Mouse (Mus musculus) small intestine, adult 2 months (tissue): ENCODE data around the gene Usp46. TPM values are rescaled to one million over a fixed set of nuclear protein-coding genes. Genes with fewer than 3 reads are reported as not detected.
"Not testable (repeated sequence)": the region's sequence is repeated elsewhere in the genome, so short reads cannot be mapped to it uniquely, and the experiment has no call there.

ENCODE experiments used
- H3K27ac ChIP-seq: fragments of 200-500 bp; 2 replicates; pipeline ENCODE4 v1.5.1; 2012; ENCODE audit warnings: low read depth, low read length, control low read depth, inconsistent platforms; ENCODE audit not compliant: insufficient read depth
- H3K27me3 ChIP-seq: fragments of 200-500 bp; 2 replicates; pipeline ENCODE4 v1.6.1; 2012; ENCODE audit warnings: mild to moderate bottlenecking, moderate library complexity, low read length, inconsistent platforms; ENCODE audit not compliant: control insufficient read depth, insufficient read depth
- H3K36me3 ChIP-seq: fragments of 200-500 bp; 2 replicates; pipeline ENCODE4 v1.6.1; 2012; ENCODE audit warnings: mild to moderate bottlenecking, low read length, control low read depth, inconsistent platforms; ENCODE audit not compliant: control insufficient read depth, insufficient read depth
- H3K4me1 ChIP-seq: fragments of 200-500 bp; 2 replicates; pipeline ENCODE4 v1.6.1; 2012; ENCODE audit warnings: low read length, inconsistent platforms, mixed read lengths; ENCODE audit not compliant: control insufficient read depth, insufficient read depth, insufficient read length
- H3K4me3 ChIP-seq: fragments of 200-500 bp; 2 replicates; pipeline ENCODE4 v1.5.1; 2012; ENCODE audit warnings: low read depth, mild to moderate bottlenecking, control low read depth, inconsistent platforms, low read length, moderate library complexity
- CTCF ChIP-seq: fragments of 200-500 bp; IDR thresholded peaks from 2 replicates; pipeline ENCODE4 v1.5.1; 2012; ENCODE audit warnings: low read depth, mild to moderate bottlenecking, control low read depth, inconsistent platforms, low read length, moderate library complexity, mixed read lengths; ENCODE audit not compliant: insufficient replicate concordance, insufficient read length; ENCODE audit errors: extremely low read depth
- POLR2A ChIP-seq: fragments of 200-500 bp; IDR thresholded peaks from 2 replicates; pipeline ENCODE4 v1.6.1; 2012; ENCODE audit warnings: low read depth, mild to moderate bottlenecking, control low read depth, inconsistent platforms, low read length, moderate library complexity
- WGBS: fragments of 180-500 bp; shearing (Covaris S2); methylation state at CpG from one replicate; pipeline ENCODE4 v1.1.7; 2018; 5-methylcytosine and 5-hydroxymethylcytosine counted together
- polyA plus RNA-seq: library from polyadenylated mRNA; depleted of rRNA; stranded (reverse); fragments of >200 nt; gene quantifications from 2 replicates; pipeline ENCODE4 v1.2.3, GENCODE M21; 2012

Usp46 gene
- polyA plus RNA-seq, 1 experiment, result 0.96 TPM

DNA sequence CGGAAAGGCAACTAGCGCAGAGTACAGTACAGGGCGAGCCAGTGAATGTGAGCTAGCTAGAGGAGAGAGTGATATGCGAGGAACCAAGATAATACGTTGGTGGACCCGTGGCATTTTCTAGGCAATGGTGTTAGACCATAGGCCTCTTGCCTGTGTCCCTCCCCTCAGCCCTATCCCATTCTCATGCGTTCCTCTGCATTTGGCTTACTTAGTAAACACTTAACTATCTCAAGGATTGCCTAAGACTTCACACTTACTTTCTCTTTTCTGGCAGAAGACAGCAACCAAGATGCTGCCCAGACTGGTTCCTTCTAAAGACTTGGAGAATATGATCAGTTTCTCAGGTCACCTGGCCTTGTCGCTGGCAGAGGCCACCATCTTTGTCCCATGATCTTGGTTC, 98.9 kb downstream of the Usp46 start:
- TF ChIP-seq POLR2A (no peak), CTCF (no peak)
- 82% methylated on average over 8 of the region's 8 CpGs for WGBS
- Histone ChIP-seq H3K27ac (no peak overlapping the region), H3K36me3 (no peaks in the 10 kb centered on the region), H3K4me1 (no peaks in the 10 kb centered on the region), H3K27me3 (no peaks in the 10 kb centered on the region), H3K4me3 (no peak overlapping the region)

DNA sequence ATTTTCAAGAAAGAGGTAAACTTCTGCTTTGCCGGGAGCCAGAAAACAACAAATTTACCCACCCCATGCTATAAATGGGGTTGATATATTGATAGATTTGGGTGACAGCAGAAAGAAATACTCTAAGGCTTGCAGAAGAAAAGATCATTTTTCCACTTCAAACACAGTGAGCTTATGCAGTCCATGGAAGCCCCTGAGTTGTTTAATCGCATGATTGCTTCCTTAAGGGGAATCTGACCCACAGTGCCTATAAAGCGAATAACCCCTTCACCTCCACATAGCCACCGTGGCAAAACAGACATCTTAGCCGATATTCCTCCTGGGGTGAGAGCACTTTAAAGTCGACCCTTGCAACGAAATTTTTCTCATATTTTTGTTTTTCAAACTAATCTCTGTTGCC, 108.5 kb downstream of the Usp46 start:
- no peak overlapping the region for H3K27ac ChIP-seq
- no peaks in the 10 kb centered on the region for H3K36me3 ChIP-seq
- no peaks in the 10 kb centered on the region for H3K27me3 ChIP-seq
- H3K4me1 ChIP-seq, result no peaks in the 10 kb centered on the region
- 80% methylated on average over 7 of the region's 7 CpGs for WGBS
- no peak for TF ChIP-seq POLR2A
- no peak for TF ChIP-seq CTCF
- H3K4me3 ChIP-seq, result no peak overlapping the region

DNA sequence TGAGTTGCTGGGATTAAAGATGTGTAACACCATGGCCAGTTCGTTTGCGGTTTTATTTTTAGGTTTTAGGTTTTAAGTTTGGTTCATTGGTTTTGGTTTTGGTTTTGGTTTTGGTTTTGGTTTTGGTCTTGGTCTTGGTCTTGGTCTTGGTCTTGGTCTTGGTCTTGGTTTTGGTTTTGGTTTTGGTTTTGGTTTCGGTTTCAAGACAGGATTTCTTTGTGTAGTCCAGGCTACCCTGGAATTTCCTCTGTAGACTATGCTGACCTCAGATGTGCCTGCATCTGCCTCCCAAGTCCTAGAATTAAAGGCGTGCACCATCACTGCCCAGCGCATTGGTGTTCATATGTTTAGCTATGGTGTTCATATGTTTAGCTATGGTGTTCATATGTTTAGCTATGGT, 109.6 kb downstream of the Usp46 start:
- H3K4me1 ChIP-seq, H3K4me3 ChIP-seq, H3K27me3 ChIP-seq, H3K27ac ChIP-seq, H3K36me3 ChIP-seq: not testable (repeated sequence)
- 91% methylated on average over 5 of the region's 5 CpGs for WGBS

DNA sequence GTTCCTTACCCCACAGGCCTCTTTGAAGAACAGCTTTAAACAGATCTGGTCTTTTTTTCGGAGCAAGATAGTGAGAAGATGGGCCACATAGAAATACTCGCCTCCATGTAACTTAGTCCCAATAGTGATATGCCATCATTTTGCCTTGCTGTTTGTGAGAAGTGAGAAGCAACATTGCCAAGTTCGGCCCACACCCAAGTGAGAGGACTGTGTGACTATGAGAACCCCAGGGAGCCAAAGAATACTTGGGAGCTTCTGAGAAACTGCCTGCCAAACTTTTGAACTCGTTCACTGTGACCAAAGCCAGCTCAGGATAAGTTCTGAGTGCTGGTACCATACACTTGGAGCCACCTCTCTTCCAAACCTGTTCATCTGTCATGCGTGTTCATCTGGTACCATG, 110.1 kb downstream of the Usp46 start:
- no peak overlapping the region for H3K27ac ChIP-seq
- no peaks in the 10 kb centered on the region; the same call in 1 of the 2 replicates for H3K27me3 ChIP-seq
- H3K4me3 ChIP-seq, result no peak overlapping the region
- no peak for TF ChIP-seq CTCF
- no peak for TF ChIP-seq POLR2A
- H3K36me3 ChIP-seq, result no peaks in the 10 kb centered on the region
- WGBS, result 94% methylated on average over 5 of the region's 5 CpGs
- no peaks in the 10 kb centered on the region for H3K4me1 ChIP-seq

DNA sequence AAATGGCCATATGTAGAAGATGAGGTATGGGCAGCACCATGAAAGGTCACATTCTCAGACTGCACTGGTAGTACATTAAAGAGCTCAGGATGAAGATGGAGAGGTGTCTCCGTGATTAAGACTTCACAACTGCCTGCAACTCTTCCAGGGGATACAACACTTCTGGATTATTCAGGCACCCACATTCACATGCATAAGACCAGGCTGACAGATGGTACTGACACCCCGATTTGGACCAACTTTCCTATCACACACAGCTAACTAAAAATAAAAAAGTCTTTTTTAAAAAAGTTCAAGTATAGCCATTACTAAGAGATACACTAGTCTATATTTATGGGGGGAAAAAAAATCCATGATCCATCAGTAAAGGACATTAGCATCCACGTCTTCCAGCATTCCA, 112.5 kb downstream of the Usp46 start:
- Histone ChIP-seq H3K4me1 (no peaks in the 10 kb centered on the region), H3K36me3 (no peaks in the 10 kb centered on the region), H3K27me3 (no peaks in the 10 kb centered on the region; the same call in 1 of the 2 replicates), H3K27ac (no peak overlapping the region), H3K4me3 (no peak overlapping the region)
- 86% methylated on average over 3 of the region's 3 CpGs for WGBS
- TF ChIP-seq CTCF, result no peak
- TF ChIP-seq POLR2A, result no peak

DNA sequence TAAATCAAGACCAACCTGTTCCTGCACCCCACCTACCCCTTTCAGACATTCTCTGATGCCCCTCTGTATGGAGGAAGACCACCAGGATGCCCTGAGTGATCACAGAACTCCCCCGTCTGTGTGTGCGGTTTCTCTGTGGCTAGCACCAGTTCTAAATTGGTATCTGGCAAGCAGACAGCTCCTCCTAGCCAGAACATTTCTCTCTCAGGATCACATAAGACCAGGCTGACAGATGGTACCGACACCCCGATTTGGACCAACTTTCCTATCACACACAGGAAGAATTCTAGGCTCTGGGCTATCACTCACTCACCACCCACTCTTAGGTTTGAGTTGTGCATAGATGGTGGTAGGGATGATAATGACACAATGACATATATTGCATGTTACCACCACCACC, 113.2 kb downstream of the Usp46 start:
- no peaks in the 10 kb centered on the region for H3K36me3 ChIP-seq
- 93% methylated on average over 4 of the region's 4 CpGs for WGBS
- TF ChIP-seq POLR2A (no peak), CTCF (no peak)
- H3K4me1 ChIP-seq, result no peaks in the 10 kb centered on the region
- H3K27ac ChIP-seq, result no peak overlapping the region
- no peaks in the 10 kb centered on the region; the same call in 1 of the 2 replicates for H3K27me3 ChIP-seq
- no peak overlapping the region for H3K4me3 ChIP-seq

DNA sequence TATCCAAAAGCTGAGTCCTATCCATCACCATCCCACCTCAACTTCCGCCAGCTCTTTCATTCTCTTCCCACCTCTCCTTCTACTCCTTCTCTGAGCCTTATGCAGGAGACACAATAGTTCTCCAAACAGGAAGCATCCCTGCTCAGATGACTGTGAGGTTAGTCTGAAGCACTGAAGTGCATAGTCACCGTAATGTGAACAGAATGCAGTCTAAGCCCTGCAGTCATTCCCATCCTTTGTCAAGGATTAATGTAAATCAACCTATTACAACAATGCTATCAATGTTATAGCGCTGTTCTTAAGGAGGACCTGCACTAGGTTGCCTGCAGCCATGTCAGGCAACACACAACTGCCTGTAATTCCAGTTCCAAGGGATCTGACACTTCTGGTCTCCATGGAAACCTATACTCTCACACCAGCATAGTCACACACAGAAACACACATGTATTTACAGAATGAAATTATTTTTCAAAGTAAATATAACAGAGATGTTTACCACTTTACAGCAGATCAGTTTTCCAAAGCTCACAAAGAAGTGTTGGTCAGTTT, 115.1 kb downstream of the Usp46 start:
- Histone ChIP-seq H3K4me1 (no peaks in the 10 kb centered on the region), H3K4me3 (no peak overlapping the region), H3K36me3 (no peaks in the 10 kb centered on the region), H3K27me3 (no peaks in the 10 kb centered on the region; the same call in 1 of the 2 replicates), H3K27ac (no peak overlapping the region)
- no peak for TF ChIP-seq CTCF
- no peak for TF ChIP-seq POLR2A
- WGBS, result 86% methylated on average over 3 of the region's 3 CpGs

DNA sequence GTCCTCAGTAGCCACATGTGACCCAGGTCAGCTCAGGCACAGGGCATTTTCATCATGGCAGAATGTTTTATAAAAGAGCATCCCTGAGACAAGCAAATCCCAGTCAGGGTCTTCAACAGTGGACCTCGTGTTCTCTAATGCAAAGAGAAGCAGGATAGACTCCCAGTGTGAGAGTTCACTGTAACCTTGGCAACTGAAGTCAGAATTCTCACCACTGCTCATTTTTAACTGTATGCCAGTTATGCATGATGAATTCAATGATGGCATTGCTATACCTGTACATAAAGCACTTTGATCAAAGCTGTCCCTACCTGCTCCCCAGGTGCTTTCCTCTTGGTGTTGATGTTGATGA, 116.6 kb downstream of the Usp46 start:
- Histone ChIP-seq H3K4me3 (no peak overlapping the region), H3K36me3 (no peaks in the 10 kb centered on the region), H3K27ac (no peak overlapping the region), H3K27me3 (no peaks in the 10 kb centered on the region; the same call in 1 of the 2 replicates), H3K4me1 (no peaks in the 10 kb centered on the region)
- no peak for TF ChIP-seq POLR2A
- TF ChIP-seq CTCF, result no peak
- 80% methylated on average over 1 of the region's 1 CpGs for WGBS
